Mouse (Mus musculus) hindbrain, postnatal 0 days (tissue): ENCODE data around the gene Sgms1. TPM values are rescaled to one million over a fixed set of nuclear protein-coding genes. Genes with fewer than 3 reads are reported as not detected.

ENCODE experiments used
- ATAC-seq: fragments of 200-750 bp; cut with Nextera tagmentation; 2 replicates; pipeline ENCODE4 v1.8.0; 2017; ENCODE audit warnings: mild to moderate bottlenecking, moderate TSS enrichment, moderate library complexity
- DNase-seq: peaks from one replicate; pipeline ENCODE4 v3.0.0-alpha.2; 2015; ENCODE audit warnings: low spot score
- H3K27ac ChIP-seq: fragments of 300-500 bp; sonication (generic); 2 replicates; pipeline ENCODE4 v1.5.1; 2014; ENCODE audit warnings: mild to moderate bottlenecking
- H3K27me3 ChIP-seq: fragments of 300-500 bp; sonication (generic); 2 replicates; pipeline ENCODE4 v1.6.1; 2014; ENCODE audit warnings: low read length, mixed read lengths; ENCODE audit not compliant: insufficient read depth
- H3K36me3 ChIP-seq: fragments of 300-500 bp; sonication (generic); 2 replicates; pipeline ENCODE4 v1.6.1; 2014; ENCODE audit warnings: low read length, mixed read lengths; ENCODE audit not compliant: insufficient read depth
- H3K4me1 ChIP-seq: fragments of 300-500 bp; sonication (generic); 2 replicates; pipeline ENCODE4 v1.6.1; 2014; ENCODE audit warnings: antibody characterized with exemption, low read length, mixed read lengths; ENCODE audit not compliant: insufficient read depth
- H3K4me2 ChIP-seq: fragments of 300-500 bp; sonication (generic); 2 replicates; pipeline ENCODE4 v1.6.1; 2014; ENCODE audit warnings: low read depth, mild to moderate bottlenecking, low read length, moderate library complexity, mixed read lengths
- H3K4me3 ChIP-seq: fragments of 300-500 bp; sonication (generic); 2 replicates; pipeline ENCODE4 v1.5.1; 2014; ENCODE audit warnings: low read length
- H3K9ac ChIP-seq: fragments of 300-500 bp; sonication (generic); replicated peaks from 2 replicates; pipeline ENCODE4 v1.6.1; 2014; ENCODE audit warnings: mild to moderate bottlenecking, low read length, moderate library complexity, mixed read lengths
- H3K9me3 ChIP-seq: fragments of 300-500 bp; sonication (generic); 2 replicates; pipeline ENCODE4 v1.6.1; 2016; ENCODE audit warnings: low read length, mixed read lengths
- CTCF ChIP-seq: IDR thresholded peaks from 2 replicates; pipeline ENCODE4 v1.5.1; 2016; ENCODE audit warnings: antibody characterized with exemption, control low read depth, low read depth
- WGBS: fragments of 180-500 bp; shearing (Covaris S2); extraction: QIAGEN DNeasy Blood & Tissue Kit; methylation state at CpG from one replicate; pipeline ENCODE4 v1.1.7; 2014; 5-methylcytosine and 5-hydroxymethylcytosine counted together
- polyA plus RNA-seq: library from polyadenylated mRNA; unstranded; fragments of >200 nt; fragmentation: Nextera tagmentation; extraction: Ambion mirVana; gene quantifications from 2 replicates; pipeline ENCODE4 v1.2.1, GENCODE M21; 2015
- total RNA-seq: library from RNA; depleted of rRNA; stranded (reverse); fragments of >200 nt; gene quantifications from 2 replicates; pipeline ENCODE4 v1.2.3, GENCODE M21; 2014

The Sgms1 gene
- total and polyA plus RNA-seq, 2 experiments from 2014 or later = 23.2 to 32.5 TPM

DNA sequence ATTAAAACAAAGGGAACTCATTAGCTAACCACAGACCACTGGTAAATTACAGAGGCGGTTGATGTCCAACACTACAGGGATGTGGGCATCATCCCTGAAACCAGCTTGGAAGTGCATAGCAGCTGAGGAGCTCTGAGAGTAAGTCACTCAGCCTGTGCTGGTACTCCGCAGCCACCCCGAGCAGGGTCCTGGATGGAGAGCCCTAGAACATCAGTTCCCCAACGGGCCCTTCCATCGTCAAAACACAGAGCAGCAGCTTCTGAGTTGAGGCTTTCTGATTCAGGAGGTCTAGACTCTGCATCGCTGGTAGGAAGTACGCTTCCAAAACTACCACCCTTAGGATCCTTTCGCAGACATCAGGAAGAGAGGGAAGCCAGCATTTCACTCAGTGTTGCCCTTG, 5.8 kb downstream of the Sgms1 start:
- WGBS = 96% methylated on average over 8 of the region's 8 CpGs
- H3K9me3 ChIP-seq = no peaks in the 10 kb centered on the region
- H3K9ac ChIP-seq = no peak overlapping the region
- ATAC-seq = no peak
- no peaks in the 10 kb centered on the region for H3K36me3 ChIP-seq
- H3K4me1 ChIP-seq = peaks cover 10% of the 10 kb centered on the region; the same call in 1 of the 2 replicates
- no peak overlapping the region for H3K4me2 ChIP-seq
- no peaks in the 10 kb centered on the region for H3K27me3 ChIP-seq
- H3K27ac ChIP-seq = no peak overlapping the region
- no peak for DNase-seq
- TF ChIP-seq CTCF = no peak
- no peak overlapping the region for H3K4me3 ChIP-seq

DNA sequence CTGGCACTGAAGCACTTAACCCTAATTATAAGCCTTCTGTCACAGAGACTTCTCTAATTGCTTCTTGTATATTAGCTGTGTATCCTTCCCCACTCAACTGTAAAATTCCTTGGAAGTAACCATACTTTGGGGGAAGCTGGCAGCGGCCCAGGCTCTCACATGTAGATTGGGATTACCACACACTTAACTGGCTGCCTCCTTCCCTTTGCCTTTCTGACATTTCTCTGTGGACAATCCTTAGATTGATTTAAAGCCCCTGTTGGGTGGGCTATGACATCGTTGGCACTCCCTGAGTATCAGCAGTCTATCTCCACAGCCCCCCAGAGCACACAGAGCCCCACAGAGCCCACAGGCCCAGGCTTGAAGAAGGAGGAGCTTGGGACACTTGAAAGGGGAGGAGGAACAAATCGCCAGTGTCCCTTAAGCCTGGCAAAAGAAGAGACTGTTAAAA, 8.0 kb downstream of the Sgms1 start:
- H3K4me2 ChIP-seq = no peak overlapping the region
- no peak overlapping the region for H3K4me3 ChIP-seq
- no peak for TF ChIP-seq CTCF
- no peaks in the 10 kb centered on the region for H3K9me3 ChIP-seq
- H3K9ac ChIP-seq = no peak overlapping the region
- no peak for ATAC-seq
- peak; percentile 59 for DNase-seq
- 50% methylated on average over 3 of the region's 3 CpGs for WGBS
- H3K36me3 ChIP-seq = no peaks in the 10 kb centered on the region
- no peak overlapping the region for H3K27ac ChIP-seq
- H3K27me3 ChIP-seq = no peaks in the 10 kb centered on the region
- peaks cover 12% of the 10 kb centered on the region; the same call in 1 of the 2 replicates for H3K4me1 ChIP-seq

DNA sequence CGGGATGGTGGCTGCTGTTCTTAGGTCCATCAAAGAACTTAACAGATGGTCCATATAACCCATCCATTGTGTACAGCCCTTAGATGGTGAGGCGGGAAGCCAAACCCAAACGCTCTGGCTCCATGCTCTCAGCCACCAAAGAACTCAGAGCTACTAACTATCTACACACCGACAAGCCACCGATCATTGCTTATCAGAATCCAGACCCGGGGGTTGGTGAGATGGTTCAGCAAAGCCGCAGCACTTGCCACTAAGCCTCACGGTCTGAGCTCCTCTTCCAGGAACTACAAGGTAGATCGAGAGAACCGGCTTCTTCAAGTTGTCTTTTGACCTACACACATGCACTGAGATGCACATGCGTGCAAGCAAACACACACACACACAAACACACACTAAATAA, 8.8 kb downstream of the Sgms1 start:
- no peak for ATAC-seq
- H3K27ac ChIP-seq = no peak overlapping the region
- no peaks in the 10 kb centered on the region for H3K9me3 ChIP-seq
- H3K36me3 ChIP-seq = no peaks in the 10 kb centered on the region
- H3K4me2 ChIP-seq = no peak overlapping the region
- H3K9ac ChIP-seq = no peak overlapping the region
- no peak for DNase-seq
- TF ChIP-seq CTCF = no peak
- no peaks in the 10 kb centered on the region for H3K27me3 ChIP-seq
- peaks cover 9% of the 10 kb centered on the region; the same call in 1 of the 2 replicates for H3K4me1 ChIP-seq
- 92% methylated on average over 11 of the region's 11 CpGs for WGBS
- no peak overlapping the region for H3K4me3 ChIP-seq

DNA sequence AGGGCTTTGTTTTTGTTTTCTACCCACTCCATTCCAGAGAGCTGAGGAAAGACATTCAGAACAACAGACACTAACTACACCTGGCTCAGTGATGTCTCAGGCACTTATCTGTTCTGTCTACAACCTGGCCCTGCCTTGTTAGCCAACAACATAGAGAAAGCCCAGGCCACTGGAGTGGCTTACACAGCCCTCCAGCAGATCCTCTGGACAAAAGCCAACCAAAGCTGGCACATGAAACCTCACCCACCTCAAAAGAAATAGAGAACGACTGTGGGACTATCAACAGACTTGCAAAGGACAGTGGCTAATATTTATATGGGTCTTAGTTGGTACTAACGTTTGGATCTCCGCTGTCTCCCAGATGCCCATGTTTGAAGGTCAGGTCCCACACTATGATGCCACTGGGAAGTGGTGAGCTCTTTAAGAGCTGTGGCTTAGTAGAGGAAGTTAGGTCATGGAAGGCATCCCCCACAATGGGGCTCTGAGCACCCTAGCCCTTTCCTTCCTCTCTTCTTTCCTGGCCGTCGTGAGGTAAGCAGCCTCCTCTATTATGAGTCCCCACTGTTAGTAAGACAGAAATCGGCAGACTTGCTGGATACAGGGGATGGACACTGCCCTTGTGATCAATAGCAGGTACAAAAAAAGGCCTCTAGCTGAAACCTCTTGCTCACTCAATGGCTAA, 10.1 kb downstream of the Sgms1 start:
- H3K9ac ChIP-seq = no peak overlapping the region
- no peaks in the 10 kb centered on the region for H3K36me3 ChIP-seq
- H3K27me3 ChIP-seq = no peaks in the 10 kb centered on the region
- no peak overlapping the region for H3K27ac ChIP-seq
- ATAC-seq (no peak), DNase-seq (peak; percentile 21)
- TF ChIP-seq CTCF = no peak
- no peak overlapping the region for H3K4me3 ChIP-seq
- 75% methylated on average over 6 of the region's 6 CpGs for WGBS
- H3K9me3 ChIP-seq = no peaks in the 10 kb centered on the region
- H3K4me1 ChIP-seq = peaks cover 9% of the 10 kb centered on the region; the same call in 1 of the 2 replicates
- H3K4me2 ChIP-seq = no peak overlapping the region

DNA sequence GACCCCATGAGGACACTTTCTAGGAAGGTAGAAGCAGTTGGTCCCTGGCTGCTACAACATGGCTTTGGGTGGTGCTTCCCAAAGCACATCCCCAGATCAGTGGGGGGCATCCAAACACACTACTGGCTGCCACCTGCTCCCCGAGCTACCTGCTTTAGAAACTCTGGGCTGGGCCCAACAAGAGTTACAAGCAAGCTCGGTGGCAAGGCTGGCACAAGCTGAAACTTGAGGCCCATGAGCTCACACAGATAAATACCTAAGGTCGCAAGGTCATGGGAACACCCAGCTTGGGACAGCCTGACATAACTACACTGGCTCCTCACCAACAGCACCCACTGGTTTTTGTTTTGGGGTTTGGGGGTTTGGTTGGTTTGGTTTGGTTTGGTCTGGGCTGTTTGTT, 10.9 kb downstream of the Sgms1 start:
- Histone ChIP-seq H3K27ac (no peak overlapping the region), H3K9me3 (no peaks in the 10 kb centered on the region), H3K4me3 (no peak overlapping the region), H3K9ac (no peak overlapping the region), H3K4me1 (peaks cover 9% of the 10 kb centered on the region; the same call in 1 of the 2 replicates), H3K27me3 (no peaks in the 10 kb centered on the region), H3K4me2 (no peak overlapping the region), H3K36me3 (no peaks in the 10 kb centered on the region)
- DNase-seq = no peak
- WGBS = 70% methylated on average over 3 of the region's 3 CpGs
- no peak for ATAC-seq
- no peak for TF ChIP-seq CTCF

DNA sequence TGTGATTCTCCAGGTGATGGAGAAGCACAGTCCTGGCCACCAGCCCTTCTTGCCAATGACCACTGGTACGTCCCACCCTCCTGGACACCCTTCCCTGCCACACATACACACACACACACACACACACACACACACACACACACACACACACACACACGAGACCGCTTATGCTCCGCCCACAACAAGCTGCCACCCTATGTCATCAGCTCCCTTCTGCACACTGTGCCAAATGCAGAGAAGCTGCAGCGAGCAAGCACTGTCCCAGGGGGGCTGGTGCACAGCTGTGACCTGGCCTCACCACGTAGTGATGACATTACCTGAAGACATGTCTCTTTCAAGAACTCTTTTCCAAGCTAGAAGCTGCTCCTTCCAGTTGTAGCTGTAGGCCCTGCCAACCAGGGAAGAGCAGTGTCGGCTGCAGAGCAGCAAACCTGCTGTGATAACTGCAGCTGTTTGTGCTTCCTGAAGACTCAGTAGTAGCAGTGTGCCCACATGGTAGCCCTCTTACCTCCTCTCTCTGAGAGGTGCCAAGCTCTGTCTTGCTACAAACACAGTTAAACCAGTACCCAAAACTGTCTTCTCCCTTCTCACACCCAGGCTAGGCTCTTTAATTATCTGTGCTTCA, 11.7 kb downstream of the Sgms1 start:
- no peak overlapping the region for H3K27ac ChIP-seq
- peak; percentile 86 for ATAC-seq
- H3K27me3 ChIP-seq = no peaks in the 10 kb centered on the region
- no peaks in the 10 kb centered on the region for H3K36me3 ChIP-seq
- DNase-seq = peak; percentile 21
- peaks cover 9% of the 10 kb centered on the region; the same call in 1 of the 2 replicates for H3K4me1 ChIP-seq
- H3K9me3 ChIP-seq = no peaks in the 10 kb centered on the region
- WGBS = 46% methylated on average over 7 of the region's 7 CpGs
- H3K4me2 ChIP-seq = no peak overlapping the region
- TF ChIP-seq CTCF = no peak
- no peak overlapping the region for H3K9ac ChIP-seq
- no peak overlapping the region for H3K4me3 ChIP-seq

DNA sequence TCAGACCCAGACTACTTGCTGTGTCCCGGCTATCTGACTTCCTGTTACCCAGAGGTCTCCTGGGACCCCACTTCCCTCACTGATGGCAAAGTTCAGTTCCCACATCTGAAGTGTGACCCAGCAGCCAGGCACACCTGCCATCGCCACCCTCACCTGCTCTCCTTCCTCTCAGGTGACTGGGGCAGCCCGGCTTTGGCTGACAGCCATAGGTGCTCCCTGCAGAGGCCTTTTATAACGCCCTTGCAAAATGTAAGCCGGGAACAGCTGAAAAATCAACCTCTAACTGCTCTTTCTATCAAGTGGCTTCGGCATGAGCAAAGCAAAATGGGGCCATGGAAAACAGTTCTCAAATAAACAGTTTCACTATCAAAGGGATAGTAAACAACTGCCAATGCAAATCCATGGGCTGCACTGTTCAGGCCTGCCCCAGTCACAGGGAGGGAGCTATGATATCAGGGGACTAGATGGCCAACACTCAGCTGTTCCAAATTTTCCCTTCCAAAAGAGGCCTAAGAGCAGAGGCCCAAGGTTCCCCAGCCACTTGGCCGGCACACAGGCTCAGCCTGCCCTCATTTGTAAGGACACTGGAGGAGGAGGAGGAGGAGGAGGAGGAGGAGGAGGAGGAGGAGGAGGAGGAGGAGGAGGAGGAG, 12.5 kb downstream of the Sgms1 start:
- no peak for DNase-seq
- 59% methylated on average over 7 of the region's 7 CpGs for WGBS

More for the DNA sequence above, 12.5 kb downstream of the Sgms1 start:
- Histone ChIP-seq H3K9me3 (no peaks in the 10 kb centered on the region), H3K4me1 (peaks cover 9% of the 10 kb centered on the region; the same call in 1 of the 2 replicates), H3K27me3 (no peaks in the 10 kb centered on the region), H3K27ac (no peak overlapping the region), H3K4me2 (no peak overlapping the region), H3K9ac (no peak overlapping the region), H3K4me3 (no peak overlapping the region), H3K36me3 (no peaks in the 10 kb centered on the region)
- TF ChIP-seq CTCF = no peak
- no peak for ATAC-seq
